Mouse (Mus musculus) lung, embryonic 14.5 days (tissue): Measurements from ENCODE around the gene Park7. TPM values are rescaled to one million over a fixed set of nuclear protein-coding genes. Genes with fewer than 3 reads are reported as not detected.
A peak's percentile ranks its signal among the peaks of the same experiment; 100 is the strongest.

Experiments
- ATAC-seq: fragments of 200-750 bp; cut with Nextera tagmentation; 2 replicates; pipeline ENCODE4 v1.8.0; 2017; ENCODE audit warnings: mild to moderate bottlenecking, moderate TSS enrichment, moderate library complexity; ENCODE audit not compliant: insufficient read depth
- DNase-seq: peaks from one replicate; pipeline ENCODE4 v3.0.0-alpha.2; 2015
- H3K27ac ChIP-seq: fragments of 300-500 bp; sonication (generic); 2 replicates; pipeline ENCODE4 v1.5.1; 2014; ENCODE audit warnings: low read depth, mild to moderate bottlenecking, moderate library complexity
- H3K27me3 ChIP-seq: fragments of 300-500 bp; sonication (generic); 2 replicates; pipeline ENCODE4 v1.6.1; 2014; ENCODE audit warnings: low read length, control low read depth; ENCODE audit not compliant: insufficient read depth
- H3K36me3 ChIP-seq: fragments of 300-500 bp; sonication (generic); 2 replicates; pipeline ENCODE4 v1.6.1; 2014; ENCODE audit warnings: control low read depth; ENCODE audit not compliant: insufficient read depth
- H3K4me1 ChIP-seq: fragments of 300-500 bp; sonication (generic); 2 replicates; pipeline ENCODE4 v1.6.1; 2014; ENCODE audit warnings: antibody characterized with exemption, control low read depth; ENCODE audit not compliant: insufficient read depth
- H3K4me2 ChIP-seq: fragments of 300-500 bp; sonication (generic); 2 replicates; pipeline ENCODE4 v1.6.1; 2014; ENCODE audit warnings: mild to moderate bottlenecking
- H3K4me3 ChIP-seq: fragments of 300-500 bp; sonication (generic); 2 replicates; pipeline ENCODE4 v1.5.1; 2014; ENCODE audit warnings: low read depth, low read length
- H3K9ac ChIP-seq: fragments of 300-500 bp; sonication (generic); 2 replicates; pipeline ENCODE4 v1.6.1; 2014
- H3K9me3 ChIP-seq: fragments of 300-500 bp; sonication (generic); 2 replicates; pipeline ENCODE4 v1.6.1; 2016; ENCODE audit warnings: low read depth, low read length, control low read depth
- CTCF ChIP-seq: IDR thresholded peaks from 2 replicates; pipeline ENCODE4 v1.5.1; 2016; ENCODE audit warnings: antibody characterized with exemption, low read depth
- WGBS: fragments of 180-500 bp; shearing (Covaris S2); extraction: QIAGEN DNeasy Blood & Tissue Kit; methylation state at CpG from one replicate; pipeline ENCODE4 v1.1.7; 2014; 5-methylcytosine and 5-hydroxymethylcytosine counted together
- polyA plus RNA-seq: library from polyadenylated mRNA; unstranded; fragments of >200 nt; fragmentation: Nextera tagmentation; extraction: Ambion mirVana; gene quantifications from 2 replicates; pipeline ENCODE4 v1.2.1, GENCODE M21; 2014

The Park7 gene
- polyA plus RNA-seq, 1 experiment from 2014 or later, result 500 TPM

- peak; percentile 38 for DNase-seq
- Histone ChIP-seq H3K4me1 (no peaks in the 10 kb centered on the region), H3K4me2 (no peak overlapping the region), H3K27me3 (no peaks in the 10 kb centered on the region), H3K9me3 (no peaks in the 10 kb centered on the region), H3K27ac (no peak overlapping the region), H3K9ac (no peak overlapping the region), H3K36me3 (no peaks in the 10 kb centered on the region), H3K4me3 (no peak overlapping the region)
- ATAC-seq, result no peak
- peak; percentile 62 for TF ChIP-seq CTCF
- WGBS, result 45% methylated on average over 5 of the region's 5 CpGs
These were observed 11.7 kb upstream of the Park7 start for GRCm38 (mm10) chr4:150925923-150926322.

DNA sequence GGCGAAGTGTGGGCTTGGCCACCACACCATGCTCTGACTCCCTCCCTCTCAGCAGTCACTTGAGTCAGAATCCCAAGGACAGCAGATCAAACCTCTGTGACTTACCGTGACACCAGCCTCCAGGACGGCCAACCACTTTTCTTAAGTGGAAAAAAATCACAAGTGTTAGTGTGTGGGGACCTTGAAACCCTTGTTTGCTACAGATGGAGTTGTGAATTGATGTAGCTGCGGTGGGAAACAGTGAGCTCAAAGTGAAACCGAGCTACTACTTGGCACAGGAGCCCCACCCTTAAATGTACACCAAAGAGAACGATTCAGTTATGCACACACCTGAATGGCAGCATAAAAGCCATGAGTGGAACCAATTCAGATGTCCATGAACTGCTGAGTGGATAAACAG, 10.7 kb upstream of the Park7 start:
- H3K4me1 ChIP-seq, result no peaks in the 10 kb centered on the region
- H3K27me3 ChIP-seq, result no peaks in the 10 kb centered on the region
- no peak overlapping the region for H3K4me3 ChIP-seq
- no peak overlapping the region for H3K4me2 ChIP-seq
- no peak overlapping the region for H3K27ac ChIP-seq
- no peak for DNase-seq
- no peak overlapping the region for H3K9ac ChIP-seq
- no peaks in the 10 kb centered on the region for H3K9me3 ChIP-seq
- WGBS, result 80% methylated on average over 6 of the region's 6 CpGs
- no peaks in the 10 kb centered on the region for H3K36me3 ChIP-seq
- no peak for TF ChIP-seq CTCF
- no peak for ATAC-seq

- H3K4me3 ChIP-seq, result no peak overlapping the region
- no peak for DNase-seq
- WGBS, result 72% methylated on average over 13 of the region's 13 CpGs
- H3K4me2 ChIP-seq, result no peak overlapping the region
- no peaks in the 10 kb centered on the region for H3K36me3 ChIP-seq
- no peak overlapping the region for H3K27ac ChIP-seq
- TF ChIP-seq CTCF, result no peak
- H3K9me3 ChIP-seq, result no peaks in the 10 kb centered on the region
- no peaks in the 10 kb centered on the region for H3K27me3 ChIP-seq
- H3K9ac ChIP-seq, result no peak overlapping the region
- ATAC-seq, result no peak
- no peaks in the 10 kb centered on the region for H3K4me1 ChIP-seq
These were observed 10.1 kb upstream of the Park7 start for GRCm38 (mm10) chr4:150924308-150924707.

GRCm38 (mm10) chr4:150921206-150921605, 7.0 kb upstream of the Park7 start:
- ATAC-seq (no peak), DNase-seq (no peak)
- Histone ChIP-seq H3K27me3 (no peaks in the 10 kb centered on the region), H3K4me3 (no peak overlapping the region), H3K4me2 (no peak overlapping the region), H3K36me3 (no peaks in the 10 kb centered on the region), H3K27ac (no peak overlapping the region), H3K4me1 (no peaks in the 10 kb centered on the region), H3K9ac (no peak overlapping the region), H3K9me3 (no peaks in the 10 kb centered on the region)
- WGBS, result 68% methylated on average over 8 of the region's 8 CpGs
- TF ChIP-seq CTCF, result no peak

GRCm38 (mm10) chr4:150917336-150918027, 3.2 kb upstream of the Park7 start:
- TF ChIP-seq CTCF, result no peak
- 0 out of 2 replicates have a peak, but pooled peaks cover 6% of the 10 kb centered on the region for H3K4me1 ChIP-seq
- WGBS, result 67% methylated on average over 8 of the region's 8 CpGs
- no peaks in the 10 kb centered on the region for H3K9me3 ChIP-seq
- H3K9ac ChIP-seq, result no peak overlapping the region
- ATAC-seq (no peak), DNase-seq (no peak)
- no peak overlapping the region for H3K4me3 ChIP-seq
- H3K27ac ChIP-seq, result no peak overlapping the region
- no peak overlapping the region for H3K4me2 ChIP-seq
- no peaks in the 10 kb centered on the region for H3K36me3 ChIP-seq
- H3K27me3 ChIP-seq, result no peaks in the 10 kb centered on the region

- H3K27ac ChIP-seq, result peak overlapping the region; percentile 86; the same call in 1 of the 2 replicates
- no peaks in the 10 kb centered on the region for H3K36me3 ChIP-seq
- no peaks in the 10 kb centered on the region for H3K9me3 ChIP-seq
- WGBS, result 45% methylated on average over 10 of the region's 10 CpGs
- no peak for TF ChIP-seq CTCF
- peak overlapping the region; percentile 64 for H3K4me2 ChIP-seq
- H3K4me3 ChIP-seq, result peak overlapping the region; percentile 68
- H3K27me3 ChIP-seq, result no peaks in the 10 kb centered on the region
- DNase-seq (no peak), ATAC-seq (no peak)
- peak overlapping the region; percentile 84 for H3K9ac ChIP-seq
- H3K4me1 ChIP-seq, result 0 out of 2 replicates have a peak, but pooled peaks cover 6% of the 10 kb centered on the region
These were observed 1.1 kb upstream of the Park7 start for GRCm38 (mm10) chr4:150915181-150915906.

DNA sequence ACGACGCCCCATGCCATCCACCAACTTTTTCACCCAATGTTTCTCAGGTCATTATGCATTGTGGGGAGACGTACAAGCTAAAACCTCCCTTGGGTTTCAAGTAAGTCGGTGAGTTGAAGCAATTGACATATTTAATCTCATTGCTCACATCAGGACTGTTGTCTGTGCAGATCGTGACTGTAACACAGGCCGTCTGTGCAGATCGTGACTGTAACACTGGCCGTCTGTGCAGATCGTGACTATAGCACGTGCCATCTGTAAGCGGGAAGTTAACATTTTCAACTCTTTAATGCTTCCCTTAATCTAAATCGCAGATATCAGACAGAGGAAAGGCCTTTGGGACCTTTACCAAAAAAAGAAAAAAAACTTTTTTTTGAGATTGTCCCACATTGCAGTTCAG, 494 bp downstream of the Park7 start:
- ATAC-seq, result no peak
- Histone ChIP-seq H3K4me1 (0 out of 2 replicates have a peak, but pooled peaks cover 6% of the 10 kb centered on the region), H3K4me2 (peak overlapping the region; percentile 64), H3K27ac (peak overlapping the region; percentile 86), H3K27me3 (no peaks in the 10 kb centered on the region), H3K4me3 (peak overlapping the region; percentile 68), H3K9ac (peak overlapping the region; percentile 84), H3K36me3 (no peaks in the 10 kb centered on the region), H3K9me3 (no peaks in the 10 kb centered on the region)
- peak; percentile 58 for DNase-seq
- WGBS, result 13% methylated on average over 12 of the region's 12 CpGs
- no peak for TF ChIP-seq CTCF
